Mouse (Mus musculus) right cerebral cortex, postnatal 4 days (tissue): ENCODE data around the gene Frat1.
"Not testable (repeated sequence)": the region's sequence is repeated elsewhere in the genome, so short reads cannot be mapped to it uniquely, and the experiment has no call there.

Experiments
- DNase-seq: peaks from one replicate; pipeline ENCODE4 v3.0.0-alpha.2; 2022

Gene Frat1

GRCm38 (mm10) chr19:41846366-41847090 lies 16.8 kb downstream of the Frat1 start:
- DNase-seq: no peak

GRCm38 (mm10) chr19:41847091-41847581 lies 17.4 kb downstream of the Frat1 start:
- DNase-seq: peak; percentile 43

GRCm38 (mm10) chr19:41847614-41847991 lies 17.8 kb downstream of the Frat1 start:
- peak; percentile 64 for DNase-seq

- peak; percentile 80 for DNase-seq
Measured at GRCm38 (mm10) chr19:41847992-41848851, 18.5 kb downstream of the Frat1 start, which contains the start of gene Frat2. Gene Frat2 (minus strand): TSS chr19:41848132.

GRCm38 (mm10) chr19:41850021-41850718 lies 20.4 kb downstream of the Frat1 start:
- DNase-seq: no peak

GRCm38 (mm10) chr19:41850719-41851543 lies 21.2 kb downstream of the Frat1 start:
- DNase-seq: no peak

- no peak for DNase-seq
Measured at GRCm38 (mm10) chr19:41852423-41852822, 22.7 kb downstream of the Frat1 start.

- DNase-seq: no peak
Measured at GRCm38 (mm10) chr19:41857086-41857762, 27.5 kb downstream of the Frat1 start.

- no peak for DNase-seq
Measured at GRCm38 (mm10) chr19:41857816-41858310, 28.1 kb downstream of the Frat1 start.

- DNase-seq: no peak
Measured at GRCm38 (mm10) chr19:41866707-41867106, 36.9 kb downstream of the Frat1 start.

GRCm38 (mm10) chr19:41869296-41869695 lies 39.5 kb downstream of the Frat1 start:
- no peak for DNase-seq

GRCm38 (mm10) chr19:41869946-41870345 lies 40.2 kb downstream of the Frat1 start:
- not testable (repeated sequence) for DNase-seq

- no peak for DNase-seq
Measured at GRCm38 (mm10) chr19:41872285-41872684, 42.5 kb downstream of the Frat1 start.

GRCm38 (mm10) chr19:41874356-41874755 lies 44.6 kb downstream of the Frat1 start:
- no peak for DNase-seq

GRCm38 (mm10) chr19:41881842-41882241 lies 52.1 kb downstream of the Frat1 start:
- no peak for DNase-seq
